Mouse (Mus musculus): Measurements from ENCODE around the gene Zfand5. TPM values are rescaled to one million over a fixed set of nuclear protein-coding genes. Genes with fewer than 3 reads are reported as not detected.

The Zfand5 gene
- polyA plus RNA-seq (2012; rRNA removed), result 87.5 and 98.6 TPM in 2 replicates

DNA sequence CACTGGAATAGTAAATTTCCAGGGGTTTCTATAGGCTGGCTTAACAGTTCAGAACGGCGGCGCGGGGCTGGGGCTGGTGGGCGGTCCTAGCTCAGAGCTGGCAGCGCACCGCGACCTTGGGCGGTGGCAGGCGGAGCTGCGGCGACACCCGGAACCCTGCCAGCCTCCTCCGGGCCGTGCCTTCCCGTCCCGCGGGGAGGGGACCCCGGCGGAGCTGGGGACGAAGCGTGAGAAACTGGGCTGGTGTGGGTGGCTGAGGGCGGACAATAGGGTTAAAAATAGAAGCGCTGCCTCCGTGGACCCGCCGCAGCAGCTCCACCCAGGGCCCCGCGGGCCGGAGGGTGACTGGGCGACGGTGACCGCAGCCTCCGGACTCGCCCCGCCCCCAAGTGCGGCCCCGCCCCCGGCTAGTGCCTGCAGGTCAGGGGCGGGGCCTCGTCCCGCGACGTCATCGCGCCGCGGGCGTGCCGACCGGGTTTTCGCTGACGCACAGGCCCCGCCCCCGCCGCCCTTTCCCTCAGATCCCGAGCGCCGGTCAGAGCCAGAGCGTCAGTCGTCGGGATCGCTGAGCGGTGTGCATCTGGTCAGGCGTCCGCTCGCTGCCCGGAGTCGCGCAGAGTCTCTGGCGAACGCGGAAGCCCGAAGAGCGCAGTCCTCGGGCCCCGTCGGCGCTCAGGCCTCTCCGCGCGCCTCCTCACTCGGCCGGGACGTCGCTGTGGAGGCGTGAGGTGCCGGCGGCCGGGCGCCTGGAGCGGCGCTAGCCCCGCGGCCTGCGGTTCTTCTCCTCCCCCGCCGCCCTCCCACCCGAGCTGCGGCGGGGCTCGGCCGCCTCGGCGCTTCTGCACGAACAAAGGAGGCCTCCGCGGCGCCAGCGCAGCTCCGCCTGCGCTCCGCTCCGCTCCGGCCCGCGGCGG, at the start of gene Zfand5:
TSS of gene Zfand5 (plus strand) at position 538 of the 914 bp plus-strand sequence.

Other genes starting within 250 kb of the Zfand5 start
- gene Gda, start 201.2 kb downstream of the Zfand5 start, polyA plus RNA-seq (2012; rRNA removed), result 0.61 and 0.76 TPM in 2 replicates